Mouse (Mus musculus): ENCODE measurements around the gene Jdp2. TPM values are rescaled to one million over a fixed set of nuclear protein-coding genes. Genes with fewer than 3 reads are reported as not detected.
A peak's percentile ranks its signal among the peaks of the same experiment; 100 is the strongest.

The Jdp2 gene
- polyA plus RNA-seq, 1 experiment: 28.7 TPM

- Histone ChIP-seq H3K27ac (ENCODE audit: insufficient read depth, low read length) (no peak overlapping the region), H3K27me3 (ENCODE audit: control insufficient read depth, insufficient read depth, low read length) (no peaks in the 10 kb centered on the region), H3K4me1 (ENCODE audit: control insufficient read depth, insufficient read depth, low read length) (no peaks in the 10 kb centered on the region), H3K4me3 (replicated peaks; ENCODE audit: insufficient read depth, low read depth, low read length) (no peak overlapping the region)
- no peak for TF ChIP-seq POLR2A (IDR thresholded peaks at IDR 0.05; ENCODE audit: borderline replicate concordance, insufficient read depth, low read length)
- TF ChIP-seq CTCF (IDR thresholded peaks at IDR 0.05; ENCODE audit: borderline replicate concordance, insufficient read depth, low read depth, low read length): no peak
- 86% methylated on average over 5 of the region's 5 CpGs for whole genome bisulfite sequencing
- no peak for DNase-seq
Observed at GRCm38 (mm10) chr12:85589870-85590382, 8.9 kb upstream of the Jdp2 start.

- no peak overlapping the region for H3K27ac ChIP-seq (ENCODE audit: insufficient read depth, low read length)
- 79% methylated on average over 9 of the region's 9 CpGs for WGBS
- no peaks in the 10 kb centered on the region for H3K27me3 ChIP-seq (ENCODE audit: control insufficient read depth, insufficient read depth, low read length)
- TF ChIP-seq CTCF (IDR thresholded peaks at IDR 0.05; ENCODE audit: borderline replicate concordance, insufficient read depth, low read depth, low read length) (no peak), POLR2A (IDR thresholded peaks at IDR 0.05; ENCODE audit: borderline replicate concordance, insufficient read depth, low read length) (no peak)
- H3K4me1 ChIP-seq (ENCODE audit: control insufficient read depth, insufficient read depth, low read length): peaks cover 3% of the 10 kb centered on the region
- DNase-seq: no peak
- no peak overlapping the region for H3K4me3 ChIP-seq (replicated peaks; ENCODE audit: insufficient read depth, low read depth, low read length)
Observed at GRCm38 (mm10) chr12:85592943-85593342, 5.9 kb upstream of the Jdp2 start.

- Histone ChIP-seq H3K4me1 (ENCODE audit: control insufficient read depth, insufficient read depth, low read length) (peaks cover 4% of the 10 kb centered on the region), H3K27me3 (ENCODE audit: control insufficient read depth, insufficient read depth, low read length) (no peaks in the 10 kb centered on the region), H3K4me3 (replicated peaks; ENCODE audit: insufficient read depth, low read depth, low read length) (no peak overlapping the region), H3K27ac (ENCODE audit: insufficient read depth, low read length) (no peak overlapping the region)
- TF ChIP-seq POLR2A (IDR thresholded peaks at IDR 0.05; ENCODE audit: borderline replicate concordance, insufficient read depth, low read length): no peak
- TF ChIP-seq CTCF (IDR thresholded peaks at IDR 0.05; ENCODE audit: borderline replicate concordance, insufficient read depth, low read depth, low read length): no peak
- 95% methylated on average over 2 of the region's 2 CpGs for WGBS
- no peak for DNase-seq
Observed at GRCm38 (mm10) chr12:85594390-85594789, 4.4 kb upstream of the Jdp2 start.

GRCm38 (mm10) chr12:85598053-85598452 lies 774 bp upstream of the Jdp2 start:
- no peak for DNase-seq
- peaks cover 17% of the 10 kb centered on the region for H3K4me1 ChIP-seq (ENCODE audit: control insufficient read depth, insufficient read depth, low read length)
- peak overlapping the region; percentile 100 for H3K27ac ChIP-seq (ENCODE audit: insufficient read depth, low read length)
- no peaks in the 10 kb centered on the region for H3K27me3 ChIP-seq (ENCODE audit: control insufficient read depth, insufficient read depth, low read length)
- H3K4me3 ChIP-seq (replicated peaks; ENCODE audit: insufficient read depth, low read depth, low read length): peak overlapping the region; percentile 85
- 30% methylated on average over 11 of the region's 11 CpGs for WGBS
- TF ChIP-seq POLR2A (IDR thresholded peaks at IDR 0.05; ENCODE audit: borderline replicate concordance, insufficient read depth, low read length): no peak
- no peak for TF ChIP-seq CTCF (IDR thresholded peaks at IDR 0.05; ENCODE audit: borderline replicate concordance, insufficient read depth, low read depth, low read length)

GRCm38 (mm10) chr12:85599478-85600152 lies 788 bp downstream of the Jdp2 start:
- peak overlapping the region; percentile 100 for H3K27ac ChIP-seq (ENCODE audit: insufficient read depth, low read length)
- peak; percentile 62 to 76 for DNase-seq
- no peaks in the 10 kb centered on the region for H3K27me3 ChIP-seq (ENCODE audit: control insufficient read depth, insufficient read depth, low read length)
- peak overlapping the region; percentile 85 for H3K4me3 ChIP-seq (replicated peaks; ENCODE audit: insufficient read depth, low read depth, low read length)
- TF ChIP-seq CTCF (IDR thresholded peaks at IDR 0.05; ENCODE audit: borderline replicate concordance, insufficient read depth, low read depth, low read length): no peak
- no peak for TF ChIP-seq POLR2A (IDR thresholded peaks at IDR 0.05; ENCODE audit: borderline replicate concordance, insufficient read depth, low read length)
- peaks cover 24% of the 10 kb centered on the region for H3K4me1 ChIP-seq (ENCODE audit: control insufficient read depth, insufficient read depth, low read length)
- under 1% methylated on average over 44 of the region's 49 CpGs for WGBS

GRCm38 (mm10) chr12:85600637-85601036 lies 1.8 kb downstream of the Jdp2 start:
- H3K27me3 ChIP-seq (ENCODE audit: control insufficient read depth, insufficient read depth, low read length): no peaks in the 10 kb centered on the region
- TF ChIP-seq CTCF (IDR thresholded peaks at IDR 0.05; ENCODE audit: borderline replicate concordance, insufficient read depth, low read depth, low read length) (no peak), POLR2A (IDR thresholded peaks at IDR 0.05; ENCODE audit: borderline replicate concordance, insufficient read depth, low read length) (no peak)
- no peak overlapping the region for H3K4me3 ChIP-seq (replicated peaks; ENCODE audit: insufficient read depth, low read depth, low read length)
- H3K4me1 ChIP-seq (ENCODE audit: control insufficient read depth, insufficient read depth, low read length): peaks cover 25% of the 10 kb centered on the region
- 58% methylated on average over 7 of the region's 7 CpGs for WGBS
- no peak overlapping the region for H3K27ac ChIP-seq (ENCODE audit: insufficient read depth, low read length)
- DNase-seq: no peak

GRCm38 (mm10) chr12:85601531-85601930 lies 2.7 kb downstream of the Jdp2 start:
- peak in 1 of 2 experiments; percentile 51 for DNase-seq
- Histone ChIP-seq H3K4me1 (ENCODE audit: control insufficient read depth, insufficient read depth, low read length) (peaks cover 27% of the 10 kb centered on the region), H3K4me3 (replicated peaks; ENCODE audit: insufficient read depth, low read depth, low read length) (no peak overlapping the region), H3K27me3 (ENCODE audit: control insufficient read depth, insufficient read depth, low read length) (no peaks in the 10 kb centered on the region), H3K27ac (ENCODE audit: insufficient read depth, low read length) (no peak overlapping the region)
- no peak for TF ChIP-seq POLR2A (IDR thresholded peaks at IDR 0.05; ENCODE audit: borderline replicate concordance, insufficient read depth, low read length)
- no peak for TF ChIP-seq CTCF (IDR thresholded peaks at IDR 0.05; ENCODE audit: borderline replicate concordance, insufficient read depth, low read depth, low read length)
- 26% methylated on average over 6 of the region's 6 CpGs for WGBS

GRCm38 (mm10) chr12:85602153-85602552 lies 3.3 kb downstream of the Jdp2 start:
- 35% methylated on average over 2 of the region's 2 CpGs for WGBS
- H3K4me1 ChIP-seq (ENCODE audit: control insufficient read depth, insufficient read depth, low read length): peaks cover 30% of the 10 kb centered on the region
- no peak overlapping the region for H3K4me3 ChIP-seq (replicated peaks; ENCODE audit: insufficient read depth, low read depth, low read length)
- no peaks in the 10 kb centered on the region for H3K27me3 ChIP-seq (ENCODE audit: control insufficient read depth, insufficient read depth, low read length)
- no peak for DNase-seq
- no peak overlapping the region for H3K27ac ChIP-seq (ENCODE audit: insufficient read depth, low read length)
- TF ChIP-seq POLR2A (IDR thresholded peaks at IDR 0.05; ENCODE audit: borderline replicate concordance, insufficient read depth, low read length): no peak
- TF ChIP-seq CTCF (IDR thresholded peaks at IDR 0.05; ENCODE audit: borderline replicate concordance, insufficient read depth, low read depth, low read length): no peak
